Mouse (Mus musculus) heart, embryonic 13.5 days (tissue): ENCODE measurements around the gene Fgfr2. TPM values are rescaled to one million over a fixed set of nuclear protein-coding genes. Genes with fewer than 3 reads are reported as not detected.
"Not testable (repeated sequence)": the region's sequence is repeated elsewhere in the genome, so short reads cannot be mapped to it uniquely, and the experiment has no call there.

ENCODE experiments used
- ATAC-seq: fragments of 200-750 bp; cut with Nextera tagmentation; 2 replicates; pipeline ENCODE4 v1.8.0; 2017; ENCODE audit warnings: moderate TSS enrichment; ENCODE audit not compliant: insufficient number of reproducible peaks, low FRiP score, low TSS enrichment; ENCODE audit errors: extremely low read depth
- H3K27ac ChIP-seq: fragments of 300-500 bp; sonication (generic); replicated peaks from 2 replicates; pipeline ENCODE4 v1.5.1; 2015; ENCODE audit warnings: moderate library complexity, mild to moderate bottlenecking, inconsistent platforms
- H3K27me3 ChIP-seq: fragments of 300-500 bp; sonication (generic); replicated peaks from 2 replicates; pipeline ENCODE4 v1.6.1; 2015; ENCODE audit warnings: mild to moderate bottlenecking, inconsistent platforms
- H3K36me3 ChIP-seq: fragments of 300-500 bp; sonication (generic); 2 replicates; pipeline ENCODE4 v1.6.1; 2015; ENCODE audit warnings: mild to moderate bottlenecking, inconsistent platforms
- H3K4me1 ChIP-seq: fragments of 300-500 bp; sonication (generic); 2 replicates; pipeline ENCODE4 v1.6.1; 2015; ENCODE audit warnings: inconsistent platforms
- H3K4me2 ChIP-seq: fragments of 300-500 bp; sonication (generic); 2 replicates; pipeline ENCODE4 v1.6.1; 2015; ENCODE audit warnings: inconsistent platforms, mild to moderate bottlenecking, moderate library complexity
- H3K4me3 ChIP-seq: fragments of 300-500 bp; sonication (generic); 2 replicates; pipeline ENCODE4 v1.5.1; 2015; ENCODE audit warnings: moderate library complexity, mild to moderate bottlenecking, inconsistent platforms
- H3K9ac ChIP-seq: fragments of 300-500 bp; sonication (generic); 2 replicates; pipeline ENCODE4 v1.6.1; 2015; ENCODE audit warnings: inconsistent platforms, mild to moderate bottlenecking, moderate library complexity
- H3K9me3 ChIP-seq: fragments of 300-500 bp; sonication (generic); 2 replicates; pipeline ENCODE4 v1.6.1; 2016; ENCODE audit warnings: inconsistent platforms
- WGBS: fragments of 180-500 bp; shearing (Covaris S2); methylation state at CpG from one replicate; pipeline ENCODE4 v1.1.7; 2015; ENCODE audit warnings: mixed read lengths; 5-methylcytosine and 5-hydroxymethylcytosine counted together
- polyA plus RNA-seq: library from polyadenylated mRNA; unstranded; fragments of >200 nt; fragmentation: Nextera tagmentation; extraction: Ambion mirVana; gene quantifications from 2 replicates; pipeline ENCODE4 v1.2.1, GENCODE M21; 2015

The Fgfr2 gene
- polyA plus RNA-seq, 1 experiment from 2014 or later, result 22.5 TPM

DNA sequence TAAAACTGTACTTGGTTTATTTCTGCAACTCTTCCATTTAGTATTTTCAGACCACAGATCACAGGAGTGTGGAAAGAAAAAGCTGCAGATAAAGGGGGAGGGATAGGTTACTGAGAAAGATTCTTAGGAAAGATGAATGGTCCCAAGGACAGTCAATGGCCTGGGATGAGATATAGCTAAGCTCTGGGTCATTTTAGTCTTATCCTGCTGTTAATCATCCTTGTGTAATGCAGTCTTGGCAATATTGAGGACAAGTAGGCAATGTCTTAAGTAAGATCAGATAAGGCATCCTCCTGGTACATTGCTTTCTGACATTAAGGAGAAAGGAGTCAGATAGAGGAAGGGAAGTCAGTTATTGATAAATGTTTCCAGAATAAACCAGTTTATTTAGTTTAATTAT is 1705.5 kb downstream of the Fgfr2 start:
- Histone ChIP-seq H3K9ac (no peak overlapping the region), H3K9me3 (no peaks in the 10 kb centered on the region), H3K27me3 (no peaks in the 10 kb centered on the region), H3K36me3 (no peaks in the 10 kb centered on the region), H3K4me3 (no peak overlapping the region), H3K4me2 (no peak overlapping the region), H3K4me1 (peaks cover under 1% of the 10 kb centered on the region), H3K27ac (no peak overlapping the region)
- no peak for ATAC-seq

DNA sequence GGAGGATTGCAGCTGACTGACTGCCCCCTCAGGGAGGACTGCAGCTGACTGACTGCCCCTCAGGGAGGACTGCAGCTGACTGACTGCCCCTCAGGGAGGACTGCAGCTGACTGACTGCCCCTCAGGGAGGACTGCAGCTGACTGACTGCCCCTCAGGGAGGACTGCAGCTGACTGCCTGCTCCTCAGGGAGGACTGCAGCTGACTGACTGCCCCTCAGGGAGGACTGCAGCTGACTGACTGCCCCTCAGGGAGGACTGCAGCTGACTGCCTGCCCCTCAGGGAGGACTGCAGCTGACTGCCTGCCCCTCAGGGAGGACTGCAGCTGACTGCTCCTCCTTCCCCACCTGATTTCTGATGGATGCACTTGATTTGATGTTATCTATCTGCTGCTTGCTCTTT is 1706.4 kb downstream of the Fgfr2 start:
- not testable (repeated sequence) for H3K27me3 ChIP-seq, H3K9me3 ChIP-seq, H3K4me3 ChIP-seq, H3K4me1 ChIP-seq, H3K9ac ChIP-seq, H3K36me3 ChIP-seq, H3K4me2 ChIP-seq, ATAC-seq, H3K27ac ChIP-seq

DNA sequence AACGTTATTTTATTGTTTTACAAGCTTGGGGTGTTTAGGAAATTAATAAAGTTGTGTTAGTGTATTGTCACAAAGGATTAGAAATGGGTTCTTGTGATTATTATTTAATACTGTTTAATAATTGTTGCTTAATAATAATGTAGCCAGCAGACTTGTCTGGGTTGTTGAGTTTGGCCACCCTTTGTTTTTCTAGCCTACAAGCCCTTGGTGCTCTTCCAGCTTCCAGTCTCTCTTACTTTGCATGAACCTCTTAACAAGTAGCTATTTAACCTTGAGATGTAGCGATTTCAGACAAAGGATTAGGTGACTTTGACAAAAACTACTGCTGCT is 1711.2 kb downstream of the Fgfr2 start:
- Histone ChIP-seq H3K4me1 (peaks cover 30% of the 10 kb centered on the region), H3K9ac (no peak overlapping the region), H3K4me2 (peak overlapping the region; percentile 91), H3K4me3 (peak overlapping the region; percentile 96), H3K27me3 (no peaks in the 10 kb centered on the region), H3K27ac (no peak overlapping the region), H3K36me3 (no peaks in the 10 kb centered on the region), H3K9me3 (no peaks in the 10 kb centered on the region)
- 60% methylated on average over 2 of the region's 2 CpGs for WGBS
- no peak for ATAC-seq

DNA sequence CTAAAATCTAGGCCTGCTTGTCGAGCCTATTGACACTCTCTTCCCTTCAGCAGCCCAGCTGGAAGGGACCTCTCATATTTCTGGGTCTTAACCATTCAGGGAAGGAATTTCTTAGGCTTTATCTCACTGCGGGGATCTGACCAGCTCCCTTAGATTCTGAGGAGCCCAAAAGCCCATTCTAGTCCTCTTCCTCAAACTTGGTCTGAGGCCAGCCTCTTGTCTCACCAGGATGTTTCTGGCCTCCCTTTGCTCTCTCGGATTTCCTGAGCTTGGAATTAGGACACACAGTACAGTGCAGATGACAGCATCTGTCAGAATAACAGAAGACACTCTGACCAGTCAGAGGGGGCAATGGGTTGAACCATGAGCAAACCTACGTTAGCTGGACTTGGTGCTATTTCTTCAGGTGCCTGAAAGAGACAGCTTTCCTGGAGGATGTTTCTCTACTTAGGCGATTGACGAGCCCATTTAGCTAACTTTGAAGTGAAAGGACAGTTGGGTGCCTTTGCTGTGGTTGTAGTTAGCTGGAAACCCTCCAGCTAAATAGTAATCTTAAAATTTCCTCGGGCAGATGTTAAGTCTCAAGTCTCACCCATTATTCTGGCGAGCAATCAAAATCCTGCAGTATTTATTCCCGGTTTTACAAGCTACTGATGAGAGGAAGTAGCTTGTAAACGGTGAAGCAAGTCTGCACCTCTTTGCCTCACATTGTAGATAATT is 1711.8 kb downstream of the Fgfr2 start:
- WGBS, result 42% methylated on average over 10 of the region's 10 CpGs
- Histone ChIP-seq H3K36me3 (no peaks in the 10 kb centered on the region), H3K27ac (peak overlapping the region; percentile 68), H3K4me2 (peak overlapping the region; percentile 91), H3K27me3 (no peaks in the 10 kb centered on the region), H3K4me3 (peak overlapping the region; percentile 96), H3K9ac (peak overlapping the region; percentile 97), H3K4me1 (peaks cover 30% of the 10 kb centered on the region), H3K9me3 (no peaks in the 10 kb centered on the region)
- no peak for ATAC-seq

DNA sequence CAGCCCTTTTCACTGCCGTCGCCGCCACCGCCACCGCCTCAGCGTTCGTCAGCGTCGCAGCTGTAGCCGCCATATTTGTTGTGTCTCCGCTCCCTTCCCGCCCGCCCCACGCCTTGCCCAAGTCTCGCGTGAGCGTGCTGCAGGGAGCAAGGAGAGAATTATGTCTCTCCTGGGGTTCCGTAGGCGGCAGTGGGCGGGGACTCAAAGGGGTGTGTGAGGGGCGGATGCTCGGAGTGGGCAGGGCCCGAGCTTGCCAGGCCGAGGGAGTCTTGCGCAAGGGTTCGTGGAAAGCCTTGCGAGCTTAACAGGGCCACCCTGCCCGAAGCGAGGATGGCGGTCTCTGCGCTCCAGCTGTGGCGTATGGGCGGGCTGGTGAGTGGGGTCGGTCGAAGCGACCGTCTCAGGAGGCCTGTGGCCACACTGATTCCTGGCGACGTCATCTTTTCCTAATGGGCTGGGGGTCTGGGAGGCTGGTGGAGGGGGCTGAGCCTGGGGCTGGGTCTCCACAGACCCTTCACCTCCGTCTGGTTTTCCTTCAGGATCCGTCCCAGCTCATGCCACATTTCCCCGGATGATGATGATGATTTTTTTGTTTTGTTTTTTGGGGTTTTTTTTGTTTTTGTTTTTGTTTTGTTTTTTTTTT is 1712.6 kb downstream of the Fgfr2 start, which contains the start of the genes Ikzf5 and Acadsb:
TSS of gene Ikzf5 (minus strand) at position 106 of the 643 bp plus-strand sequence.
TSS of gene Acadsb (plus strand) at position 186 of the 643 bp plus-strand sequence.
- Histone ChIP-seq H3K9ac (peak within 1 kb of the TSS; percentile 97), H3K4me3 (peak within 1 kb of the TSS; percentile 96), H3K4me2 (peak within 1 kb of the TSS; percentile 91), H3K27ac (peak within 1 kb of the TSS; percentile 76), H3K36me3 (0 out of 2 replicates have a peak, but pooled peaks cover 2% of the 10 kb centered on the region), H3K27me3 (no peaks in the 10 kb centered on the region), H3K9me3 (no peaks in the 10 kb centered on the region), H3K4me1 (peaks cover 30% of the 10 kb centered on the region)
- peak; percentile 91 for ATAC-seq
- under 1% methylated on average over 42 of the region's 42 CpGs for WGBS

DNA sequence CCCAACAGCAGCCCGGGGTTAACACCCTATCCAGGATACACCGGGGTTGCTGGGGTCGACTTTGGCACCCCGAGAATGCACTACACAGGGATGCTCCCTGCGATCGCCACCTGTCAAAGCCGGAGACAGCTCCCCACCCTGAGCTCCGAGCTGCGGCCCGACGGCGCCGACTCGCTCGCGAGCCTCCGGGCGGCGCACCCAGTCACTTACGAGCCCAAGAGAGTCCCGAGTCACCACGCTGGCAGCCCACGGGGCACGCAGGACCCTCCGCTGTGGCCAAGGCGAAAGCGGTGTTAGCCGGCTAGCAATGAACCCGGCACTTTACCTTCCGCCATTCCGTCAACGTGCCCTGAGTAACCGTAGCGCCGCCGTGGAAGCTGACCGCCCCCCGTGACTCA is 1713.2 kb downstream of the Fgfr2 start:
- H3K36me3 ChIP-seq, result 0 out of 2 replicates have a peak, but pooled peaks cover 2% of the 10 kb centered on the region
- under 1% methylated on average over 38 of the region's 38 CpGs for WGBS
- H3K27ac ChIP-seq, result peak overlapping the region; percentile 76
- ATAC-seq, result peak; percentile 63
- peak overlapping the region; percentile 91 for H3K4me2 ChIP-seq
- peak overlapping the region; percentile 97 for H3K9ac ChIP-seq
- H3K4me3 ChIP-seq, result peak overlapping the region; percentile 96
- H3K27me3 ChIP-seq, result no peaks in the 10 kb centered on the region
- H3K9me3 ChIP-seq, result no peaks in the 10 kb centered on the region
- peaks cover 30% of the 10 kb centered on the region for H3K4me1 ChIP-seq

DNA sequence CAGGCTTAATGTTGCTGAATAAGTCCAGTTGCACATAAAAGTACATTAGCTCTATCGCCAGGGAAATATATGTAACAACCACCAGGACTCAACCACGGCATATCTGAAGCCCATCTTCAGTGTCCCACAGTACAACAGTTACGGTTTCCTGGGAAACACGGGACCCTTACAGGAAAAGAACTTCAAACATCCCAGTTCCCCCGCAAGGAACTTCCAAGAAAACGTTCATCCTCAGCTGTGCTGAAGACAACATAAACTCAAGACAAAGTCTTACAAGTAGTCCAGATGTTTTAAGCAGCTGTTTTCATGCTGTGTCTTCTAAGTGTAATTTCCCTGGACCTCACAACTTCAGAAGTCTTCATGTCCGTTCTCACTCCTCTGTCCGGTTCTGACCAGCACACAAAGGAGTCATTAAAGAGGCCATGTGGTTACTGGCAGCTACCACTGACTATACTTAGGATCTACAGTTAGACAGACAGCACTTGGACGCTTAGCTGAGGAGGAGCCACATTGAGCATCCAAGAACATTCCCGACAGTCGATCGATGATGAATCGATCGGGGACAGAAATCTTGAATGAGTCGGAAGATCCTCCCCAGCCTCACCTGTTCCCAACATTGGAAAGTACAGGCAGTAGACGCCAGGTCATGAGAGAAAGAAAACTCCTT is 1713.7 kb downstream of the Fgfr2 start:
- no peak for ATAC-seq
- H3K27ac ChIP-seq, result peak overlapping the region; percentile 76; the same call in 1 of the 2 replicates
- H3K36me3 ChIP-seq, result 0 out of 2 replicates have a peak, but pooled peaks cover 2% of the 10 kb centered on the region
- WGBS, result 8% methylated on average over 16 of the region's 16 CpGs
- H3K27me3 ChIP-seq, result no peaks in the 10 kb centered on the region
- peaks cover 30% of the 10 kb centered on the region for H3K4me1 ChIP-seq
- H3K4me3 ChIP-seq, result peak overlapping the region; percentile 96
- H3K4me2 ChIP-seq, result peak overlapping the region; percentile 91
- no peaks in the 10 kb centered on the region for H3K9me3 ChIP-seq
- H3K9ac ChIP-seq, result peak overlapping the region; percentile 97

DNA sequence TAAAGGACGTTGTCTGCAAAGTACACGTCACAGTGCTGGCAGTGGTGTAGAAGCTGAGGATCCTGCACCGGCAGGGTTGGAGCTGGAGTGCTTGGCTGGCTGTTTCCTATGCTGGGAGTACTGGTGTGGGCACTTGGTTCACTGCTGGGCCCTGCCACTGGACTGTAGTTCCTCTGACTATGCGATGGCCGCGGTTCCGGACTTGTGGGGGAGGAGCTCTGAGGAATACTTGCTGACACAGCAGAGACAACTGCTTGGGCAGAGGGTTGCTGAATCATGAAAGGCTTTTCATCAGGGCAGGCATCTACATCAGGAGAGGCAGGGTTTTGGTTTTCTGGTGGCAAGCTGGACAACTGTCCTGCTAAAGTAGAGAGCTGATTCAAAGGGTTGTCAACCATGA is 1731.4 kb downstream of the Fgfr2 start:
- H3K9ac ChIP-seq, H3K4me2 ChIP-seq, H3K9me3 ChIP-seq, H3K27ac ChIP-seq, H3K27me3 ChIP-seq, H3K4me3 ChIP-seq, ATAC-seq, H3K4me1 ChIP-seq: not testable (repeated sequence)
- H3K36me3 ChIP-seq, result peaks cover 59% of the 10 kb centered on the region
- 85% methylated on average over 7 of the region's 7 CpGs for WGBS

DNA sequence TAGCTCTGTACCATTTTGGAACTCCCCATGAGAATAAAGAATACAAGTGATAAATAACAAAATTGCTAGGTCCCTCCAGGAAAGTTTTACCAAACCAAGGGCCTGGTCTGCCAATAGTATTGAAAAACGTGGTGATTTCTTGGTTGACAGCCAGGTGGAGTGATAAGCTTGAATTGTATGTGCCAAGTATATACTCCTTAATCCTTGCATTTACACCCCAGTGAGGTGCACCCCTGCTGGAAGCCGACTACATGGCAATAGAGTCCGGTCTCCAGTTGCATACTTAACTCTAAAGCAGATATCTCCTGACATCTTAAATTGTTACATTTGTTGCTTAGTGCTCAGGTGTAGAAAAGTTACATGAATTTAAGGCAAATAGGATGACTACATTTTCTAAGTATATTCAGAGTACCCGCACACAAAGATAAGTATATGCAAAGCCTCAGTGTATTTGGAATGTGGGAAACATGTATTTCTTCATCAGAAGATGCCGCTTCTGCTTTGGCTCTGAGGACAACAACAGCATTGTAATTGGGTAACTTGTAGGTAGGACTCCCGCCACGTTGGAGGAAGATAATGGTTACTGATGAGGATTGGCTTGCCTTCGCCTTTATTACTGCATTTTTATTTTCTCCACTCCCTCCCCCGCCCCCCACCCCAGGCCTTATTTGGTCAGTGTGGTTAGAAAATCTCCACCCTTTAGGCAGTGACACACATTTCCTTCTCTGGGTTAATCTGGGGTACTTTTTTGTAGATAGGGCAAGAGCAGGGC is 1751.1 kb downstream of the Fgfr2 start:
- H3K27ac ChIP-seq, result peak overlapping the region; percentile 99
- peak overlapping the region; percentile 83 for H3K4me3 ChIP-seq
- H3K9ac ChIP-seq, result peak overlapping the region; percentile 96
- peak overlapping the region; percentile 79 for H3K4me2 ChIP-seq
- peaks cover 10% of the 10 kb centered on the region for H3K4me1 ChIP-seq
- no peak for ATAC-seq
- H3K27me3 ChIP-seq, result no peaks in the 10 kb centered on the region
- no peaks in the 10 kb centered on the region for H3K9me3 ChIP-seq
- H3K36me3 ChIP-seq, result peaks cover 16% of the 10 kb centered on the region
- 67% methylated on average over 9 of the region's 9 CpGs for WGBS

DNA sequence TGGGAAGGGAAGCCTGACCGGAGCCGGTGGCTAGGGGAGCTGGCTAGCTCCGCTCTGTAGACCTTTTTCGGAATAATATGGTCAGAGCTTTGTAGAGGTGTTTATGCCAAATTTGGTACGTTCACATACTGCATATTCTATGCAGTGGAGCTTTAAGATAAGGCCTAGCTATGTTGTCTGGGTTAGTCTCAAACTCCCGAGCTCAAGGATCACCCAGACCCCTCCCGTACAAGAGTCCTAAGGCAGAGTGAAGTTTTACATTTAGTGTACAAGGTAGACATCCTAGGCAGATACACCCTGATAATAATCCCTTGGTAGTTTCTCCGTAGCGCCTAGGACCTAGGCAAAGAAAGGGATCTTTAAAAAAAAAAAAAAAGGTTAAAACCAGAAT is 1751.7 kb downstream of the Fgfr2 start:
- Histone ChIP-seq H3K4me3 (peak overlapping the region; percentile 83), H3K4me2 (peak overlapping the region; percentile 79), H3K9me3 (no peaks in the 10 kb centered on the region), H3K27me3 (no peaks in the 10 kb centered on the region), H3K9ac (peak overlapping the region; percentile 96), H3K36me3 (peaks cover 16% of the 10 kb centered on the region), H3K4me1 (peaks cover 10% of the 10 kb centered on the region), H3K27ac (peak overlapping the region; percentile 99)
- 0 out of 2 replicates have a peak, but pooled peaks have one; percentile 16 for ATAC-seq
- 7% methylated on average over 9 of the region's 9 CpGs for WGBS
